Mouse (Mus musculus): Measurements from ENCODE around the gene Olfr790. TPM values are rescaled to one million over a fixed set of nuclear protein-coding genes. Genes with fewer than 3 reads are reported as not detected.

Gene Olfr790
- not detected for polyA plus RNA-seq (2021)

DNA sequence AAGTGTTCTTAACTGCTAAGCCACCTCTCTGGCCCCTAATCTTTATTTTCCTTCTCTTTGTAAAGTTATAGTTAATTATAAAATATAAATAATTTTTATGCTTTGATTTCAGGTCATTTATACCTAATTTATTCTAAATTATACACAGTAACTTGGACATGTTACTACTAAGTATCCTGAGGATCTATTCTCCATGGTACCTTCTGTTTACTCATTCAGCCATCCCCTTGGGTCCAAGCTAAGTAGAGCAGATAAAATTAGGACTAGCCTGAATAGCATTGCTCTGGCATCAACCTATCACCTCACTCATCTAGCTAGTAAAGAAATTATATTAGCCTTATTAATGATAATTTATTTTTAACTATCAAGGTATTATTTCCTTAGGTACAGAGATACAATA lies at the start of gene Olfr790:
Olfr790 (plus strand) TSS at position 301 of the 400 bp plus-strand sequence.
- ATAC-seq (no peak), DNase-seq (ENCODE audit: low read depth, low spot score) (no peak)
- in situ Hi-C loops (cut with MboI; ENCODE audit: low pct_unique_long_range_greater_than_20kb): no loop called here
- TF ChIP-seq CTCF (IDR thresholded peaks at IDR 0.05): no peak
- CTCF ChIA-PET: no interaction called here
- POLR2A ChIA-PET: no interaction called here
- no peaks in the 10 kb centered on the region for H3K27me3 ChIP-seq

DNA sequence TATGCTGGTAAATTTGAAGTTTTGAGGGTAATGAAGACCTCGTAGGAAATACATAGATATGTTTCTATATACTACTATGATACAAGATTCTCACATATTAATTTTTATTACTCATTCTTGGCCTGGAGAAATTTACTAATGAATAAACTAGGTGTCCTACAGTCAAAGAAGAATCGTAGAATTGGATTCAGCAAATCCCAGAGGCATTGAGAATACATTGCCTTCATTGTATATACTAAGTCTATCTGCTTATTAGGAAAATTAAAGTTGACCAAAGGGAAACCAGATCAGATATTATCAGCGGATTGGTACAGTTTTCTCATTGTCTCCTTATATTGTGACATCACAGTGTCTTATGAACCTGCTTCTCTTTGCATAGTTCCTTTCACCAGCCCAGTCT lies 36.7 kb upstream of the Olfr790 start, which contains the start of gene Olfr787:
Olfr787 (plus strand) TSS at position 301 of the 400 bp plus-strand sequence.
- in situ Hi-C loops (cut with MboI; ENCODE audit: low pct_unique_long_range_greater_than_20kb): no loop called here
- ChIA-PET POLR2A (no interaction called here), CTCF (no interaction called here)
- ATAC-seq: no peak
- TF ChIP-seq CTCF (IDR thresholded peaks at IDR 0.05): no peak
- H3K27me3 ChIP-seq: no peaks in the 10 kb centered on the region
- no peak for DNase-seq (ENCODE audit: low read depth, low spot score)

DNA sequence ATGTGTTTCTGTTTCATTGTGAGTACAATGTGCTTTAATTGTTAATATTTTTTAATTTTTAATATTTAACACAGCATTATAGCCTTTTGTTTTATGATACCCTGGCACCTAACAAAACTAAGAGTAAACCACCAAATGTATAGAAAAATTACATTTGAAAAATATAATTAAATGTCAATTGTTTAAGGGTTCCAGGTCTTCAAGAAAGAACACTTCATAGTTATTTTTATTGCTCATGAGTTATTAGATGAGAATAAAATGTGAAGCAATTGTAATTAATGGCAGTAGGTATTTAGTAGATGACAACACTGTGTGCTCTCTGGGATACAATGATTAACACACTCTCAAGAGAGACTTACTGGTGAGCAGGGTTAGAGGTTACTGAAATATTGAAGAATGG lies 27.6 kb upstream of the Olfr790 start, which contains the start of gene Olfr788:
Olfr788 (plus strand) TSS at position 301 of the 400 bp plus-strand sequence.
- POLR2A ChIA-PET: no interaction called here
- TF ChIP-seq CTCF (IDR thresholded peaks at IDR 0.05): no peak
- CTCF ChIA-PET: no interaction called here
- in situ Hi-C loops (cut with MboI; ENCODE audit: low pct_unique_long_range_greater_than_20kb): no loop called here
- DNase-seq (ENCODE audit: low read depth, low spot score) (no peak), ATAC-seq (no peak)
- peaks cover 3% of the 10 kb centered on the region for H3K27me3 ChIP-seq

DNA sequence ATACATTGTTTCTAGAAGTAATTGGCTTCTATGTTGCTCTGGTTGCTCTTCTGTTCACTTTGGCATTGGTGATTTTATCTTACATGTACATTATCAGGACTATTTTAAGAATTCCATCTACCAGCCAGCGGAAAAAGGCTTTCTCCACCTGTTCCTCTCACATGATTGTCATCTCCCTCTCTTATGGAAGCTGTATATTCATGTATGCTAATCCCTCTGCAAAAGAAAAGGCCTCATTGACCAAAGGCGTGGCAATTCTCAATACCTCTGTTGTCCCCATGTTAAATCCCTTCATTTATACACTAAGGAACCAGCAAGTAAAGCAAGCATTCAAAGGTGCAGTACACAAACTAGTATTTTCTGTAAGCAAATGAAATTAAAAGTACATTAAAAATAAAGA lies 25.0 kb upstream of the Olfr790 start:
- TF ChIP-seq CTCF (IDR thresholded peaks at IDR 0.05): no peak
- ATAC-seq: no peak
- ChIA-PET POLR2A (no interaction called here), CTCF (no interaction called here)
- no peaks in the 10 kb centered on the region for H3K27me3 ChIP-seq
- in situ Hi-C loops (cut with MboI; ENCODE audit: low pct_unique_long_range_greater_than_20kb): no loop called here
- no peak for DNase-seq (ENCODE audit: low read depth, low spot score)

DNA sequence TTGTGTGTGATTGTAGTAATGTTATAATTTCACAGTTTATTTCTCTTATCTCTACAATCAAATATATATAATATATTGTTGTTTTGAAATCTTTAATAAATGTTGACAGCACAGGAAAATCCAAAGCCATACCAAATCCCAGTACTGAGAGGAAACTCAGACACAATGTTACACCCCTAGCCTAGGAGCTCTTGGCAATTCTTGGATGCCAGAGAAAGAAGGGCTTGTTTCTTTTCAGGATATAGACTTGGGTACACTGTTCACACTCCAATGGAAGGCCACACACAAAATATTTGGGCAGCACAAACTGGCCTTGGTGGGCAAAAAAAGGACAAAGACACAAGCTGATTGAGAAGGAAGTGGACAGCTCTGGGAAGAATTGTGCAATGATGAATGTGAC lies 24.6 kb upstream of the Olfr790 start:
- TF ChIP-seq CTCF (IDR thresholded peaks at IDR 0.05): no peak
- ATAC-seq: no peak
- CTCF ChIA-PET: no interaction called here

DNA sequence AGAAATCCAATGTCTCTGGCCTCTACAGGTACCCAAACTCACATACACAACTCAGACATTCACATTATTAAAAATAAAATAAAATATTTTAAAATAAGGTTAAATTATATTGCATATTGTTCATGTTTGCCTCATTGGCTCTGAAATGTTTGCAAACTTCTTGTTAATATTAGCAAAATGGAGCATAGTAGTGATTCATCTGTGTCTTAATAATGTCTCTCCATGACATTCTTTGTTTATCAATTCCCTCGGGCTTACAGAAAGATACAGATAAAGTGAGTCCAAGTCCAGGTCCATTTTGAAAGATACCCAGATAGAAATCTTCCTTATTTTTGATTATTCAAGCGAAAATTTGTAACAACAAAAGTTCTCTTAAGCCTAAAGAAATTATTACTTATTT lies 13.8 kb upstream of the Olfr790 start, which contains the start of gene Olfr789:
Olfr789 (plus strand) TSS at position 301 of the 400 bp plus-strand sequence.
- H3K27me3 ChIP-seq: no peaks in the 10 kb centered on the region
- no peak for TF ChIP-seq CTCF (IDR thresholded peaks at IDR 0.05)
- ATAC-seq (no peak), DNase-seq (ENCODE audit: low read depth, low spot score) (no peak)
- in situ Hi-C loops (cut with MboI; ENCODE audit: low pct_unique_long_range_greater_than_20kb): no loop called here
- ChIA-PET CTCF (no interaction called here), POLR2A (no interaction called here)

More for the DNA sequence above, 24.6 kb upstream of the Olfr790 start:
- no peaks in the 10 kb centered on the region for H3K27me3 ChIP-seq
- DNase-seq (ENCODE audit: low read depth, low spot score): no peak
- in situ Hi-C loops (cut with MboI; ENCODE audit: low pct_unique_long_range_greater_than_20kb): no loop called here
- POLR2A ChIA-PET: no interaction called here

DNA sequence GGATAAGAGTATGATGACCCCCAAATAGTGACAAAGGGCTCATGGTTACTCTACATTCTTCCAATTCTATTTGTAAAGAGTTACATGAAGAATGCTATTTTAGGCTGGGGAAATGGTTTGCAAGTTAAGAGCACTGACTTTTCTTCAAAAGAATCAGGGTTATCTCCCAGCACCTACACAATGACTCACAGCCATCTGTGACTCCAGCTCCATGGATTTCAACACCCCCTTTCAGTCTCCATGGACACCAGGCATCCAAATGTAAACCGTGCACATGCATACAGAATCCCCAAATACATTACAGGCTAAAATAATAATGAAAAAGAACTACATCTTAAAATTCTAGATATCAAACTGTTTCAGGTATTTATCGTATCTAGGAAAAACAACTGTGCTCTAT lies 8.2 kb upstream of the Olfr790 start:
- in situ Hi-C loops (cut with MboI; ENCODE audit: low pct_unique_long_range_greater_than_20kb): no loop called here
- TF ChIP-seq CTCF (IDR thresholded peaks at IDR 0.05): no peak
- POLR2A ChIA-PET: no interaction called here
- no peaks in the 10 kb centered on the region for H3K27me3 ChIP-seq
- DNase-seq (ENCODE audit: low read depth, low spot score) (no peak), ATAC-seq (no peak)
- CTCF ChIA-PET: no interaction called here

DNA sequence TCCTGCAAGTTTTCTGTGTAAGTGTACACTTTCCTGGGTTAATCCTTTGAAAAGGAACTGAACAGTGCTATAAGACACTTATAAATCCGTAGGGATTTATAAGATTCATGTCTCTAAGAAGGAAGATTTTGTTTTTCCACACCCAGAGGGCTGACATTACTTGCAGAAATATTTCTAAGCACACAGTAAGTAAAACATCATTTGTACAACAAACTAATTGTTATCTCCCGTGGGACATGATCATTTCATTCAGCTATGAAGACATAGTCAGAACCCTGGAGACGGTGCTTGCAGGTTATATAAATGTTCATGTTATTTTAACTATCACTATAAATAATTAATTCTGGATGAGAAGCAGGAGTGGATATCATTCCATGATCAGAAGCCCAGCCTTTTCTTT lies 23.2 kb downstream of the Olfr790 start, which contains the start of gene Olfr791:
Olfr791 (plus strand) TSS at position 301 of the 400 bp plus-strand sequence.
- CTCF ChIA-PET: no interaction called here
- in situ Hi-C loops (cut with MboI; ENCODE audit: low pct_unique_long_range_greater_than_20kb): no loop called here

DNA sequence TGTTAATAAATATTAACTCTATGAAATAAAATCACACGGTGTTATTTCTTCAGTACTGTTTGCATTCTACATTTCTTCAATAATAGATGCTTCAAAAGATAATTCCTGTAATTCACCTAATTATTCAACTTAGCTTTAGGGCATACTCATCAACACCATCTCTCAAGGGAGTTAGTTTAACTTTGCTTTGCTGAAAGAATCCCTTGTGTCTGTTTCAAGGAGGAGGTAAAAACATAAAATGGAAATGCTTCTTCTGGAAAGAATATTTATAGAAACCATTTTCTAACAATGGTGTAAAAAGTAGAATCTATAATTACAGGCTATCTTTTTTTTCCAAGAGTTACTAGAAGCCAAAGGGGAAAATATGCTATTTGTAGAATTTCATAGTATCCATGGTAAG lies 40.6 kb downstream of the Olfr790 start, which contains the start of gene Olfr792:
Olfr792 (plus strand) TSS at position 301 of the 400 bp plus-strand sequence.
- no peak for ATAC-seq

More for the DNA sequence above, 23.2 kb downstream of the Olfr790 start, which contains the start of gene Olfr791:
- POLR2A ChIA-PET: no interaction called here
- H3K27me3 ChIP-seq: no peaks in the 10 kb centered on the region
- TF ChIP-seq CTCF (IDR thresholded peaks at IDR 0.05): no peak
- ATAC-seq (no peak), DNase-seq (ENCODE audit: low read depth, low spot score) (no peak)

DNA sequence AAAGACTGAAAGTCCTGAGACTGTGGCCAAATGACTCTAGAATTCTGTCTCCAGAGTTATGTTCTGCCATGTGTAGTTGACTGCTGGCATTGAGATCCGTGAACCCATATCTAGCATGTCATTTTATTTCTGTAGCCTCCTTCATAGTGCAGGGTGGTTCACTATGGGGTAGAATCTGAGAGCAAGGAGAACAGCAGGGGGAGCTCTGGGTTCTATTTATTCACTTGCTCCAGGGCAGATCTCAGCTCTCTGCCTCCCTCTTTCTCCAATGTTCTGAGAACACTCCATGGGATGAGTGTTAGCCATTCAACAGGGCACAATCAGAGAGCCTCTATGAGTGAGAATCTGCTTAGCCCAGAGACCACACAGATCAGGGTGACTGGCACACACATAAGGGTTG lies 51.1 kb downstream of the Olfr790 start:
- no peak for DNase-seq (ENCODE audit: low read depth, low spot score)
- POLR2A ChIA-PET: no interaction called here
- peak; percentile 38 for TF ChIP-seq CTCF (IDR thresholded peaks at IDR 0.05)
- ATAC-seq: no peak
- CTCF ChIA-PET: no interaction called here
- H3K27me3 ChIP-seq: no peaks in the 10 kb centered on the region
- in situ Hi-C loops (cut with MboI; ENCODE audit: low pct_unique_long_range_greater_than_20kb): no loop called here

More for the DNA sequence above, 40.6 kb downstream of the Olfr790 start, which contains the start of gene Olfr792:
- H3K27me3 ChIP-seq: no peaks in the 10 kb centered on the region
- no peak for DNase-seq (ENCODE audit: low read depth, low spot score)
- ChIA-PET CTCF (no interaction called here), POLR2A (no interaction called here)
- in situ Hi-C loops (cut with MboI; ENCODE audit: low pct_unique_long_range_greater_than_20kb): no loop called here
- TF ChIP-seq CTCF (IDR thresholded peaks at IDR 0.05): no peak

Other genes with a start within 250 kb of the Olfr790 start
- not detected for gene Olfr776, start 239.4 kb upstream of the Olfr790 start, polyA plus RNA-seq (2021)
- gene Olfr777, start 227.0 kb upstream of the Olfr790 start, polyA plus RNA-seq (2021): not detected
- not detected for gene Olfr780, start 180.4 kb upstream of the Olfr790 start, polyA plus RNA-seq (2021)
- gene Olfr781, start 169.6 kb upstream of the Olfr790 start, polyA plus RNA-seq (2021): not detected
- gene Olfr782, start 149.6 kb upstream of the Olfr790 start, polyA plus RNA-seq (2021): not detected
- 0.01 TPM for gene Olfr784, start 114.4 kb upstream of the Olfr790 start, polyA plus RNA-seq (2021)
- not detected for gene Olfr785, start 93.1 kb upstream of the Olfr790 start, polyA plus RNA-seq (2021)
- not detected for gene Olfr786, start 71.2 kb upstream of the Olfr790 start, polyA plus RNA-seq (2021)
- gene Olfr787, start 36.6 kb upstream of the Olfr790 start, polyA plus RNA-seq (2021): not detected
- gene Olfr788, start 27.5 kb upstream of the Olfr790 start, polyA plus RNA-seq (2021): not detected
- not detected for gene Olfr789, start 13.7 kb upstream of the Olfr790 start, polyA plus RNA-seq (2021)
- not detected for gene Olfr791, start 23.3 kb downstream of the Olfr790 start, polyA plus RNA-seq (2021)
- not detected for gene Olfr792, start 40.7 kb downstream of the Olfr790 start, polyA plus RNA-seq (2021)
- gene Olfr794, start 69.2 kb downstream of the Olfr790 start, polyA plus RNA-seq (2021): not detected
- gene Olfr796, start 114.1 kb downstream of the Olfr790 start, polyA plus RNA-seq (2021): not detected
- gene Olfr798, start 129.4 kb downstream of the Olfr790 start, polyA plus RNA-seq (2021): not detected
- not detected for gene Olfr799, start 139.0 kb downstream of the Olfr790 start, polyA plus RNA-seq (2021)
- not detected for gene Olfr800, start 159.2 kb downstream of the Olfr790 start, polyA plus RNA-seq (2021)
- gene Olfr801, start 175.4 kb downstream of the Olfr790 start, polyA plus RNA-seq (2021): not detected
- gene Olfr802, start 189.7 kb downstream of the Olfr790 start, polyA plus RNA-seq (2021): not detected
- not detected for gene Olfr803, start 195.8 kb downstream of the Olfr790 start, polyA plus RNA-seq (2021)
- gene Olfr804, start 204.7 kb downstream of the Olfr790 start, polyA plus RNA-seq (2021): not detected
- not detected for gene Olfr805, start 230.9 kb downstream of the Olfr790 start, polyA plus RNA-seq (2021)
- not detected for gene Olfr806, start 243.4 kb downstream of the Olfr790 start, polyA plus RNA-seq (2021)